Mouse (Mus musculus): ENCODE results near the gene D330020A13Rik. TPM values are rescaled to one million over a fixed set of nuclear protein-coding genes. Genes with fewer than 3 reads are reported as not detected.

D330020A13Rik gene
- polyA plus RNA-seq, 1 experiment from 2014 or later: not detected

Other genes with a start within 250 kb of the D330020A13Rik start
- gene Ninj2, start 201.0 kb upstream of the D330020A13Rik start, polyA plus RNA-seq (2015; fragmentation: Nextera tagmentation; extraction: Ambion mirVana): not detected in 2 replicates
- 0.10 TPM in 2 replicates for gene B4galnt3, start 195 bp downstream of the D330020A13Rik start, polyA plus RNA-seq (2015; fragmentation: Nextera tagmentation; extraction: Ambion mirVana)
- 50.9 and 53.8 TPM in 2 replicates for gene Kdm5a, start 69.8 kb downstream of the D330020A13Rik start, polyA plus RNA-seq (2015; fragmentation: Nextera tagmentation; extraction: Ambion mirVana)
- 13.0 and 15.1 TPM in 2 replicates for gene Ccdc77, start 70.0 kb downstream of the D330020A13Rik start, polyA plus RNA-seq (2015; fragmentation: Nextera tagmentation; extraction: Ambion mirVana)
- 4.1 and 5.4 TPM in 2 replicates for gene Il17ra, start 168.9 kb downstream of the D330020A13Rik start, polyA plus RNA-seq (2015; fragmentation: Nextera tagmentation; extraction: Ambion mirVana)
- gene Tmem121b, start 199.4 kb downstream of the D330020A13Rik start, polyA plus RNA-seq (2015; fragmentation: Nextera tagmentation; extraction: Ambion mirVana): 3.5 and 3.6 TPM in 2 replicates
- 16.8 and 18.2 TPM in 2 replicates for gene Hdhd5, start 237.0 kb downstream of the D330020A13Rik start, polyA plus RNA-seq (2015; fragmentation: Nextera tagmentation; extraction: Ambion mirVana)